Mouse (Mus musculus) midbrain, embryonic 14.5 days (tissue): Measurements from ENCODE around the gene Zfp637. TPM values are rescaled to one million over a fixed set of nuclear protein-coding genes. Genes with fewer than 3 reads are reported as not detected.

Source experiments
- ATAC-seq: fragments of 200-750 bp; cut with Nextera tagmentation; 2 replicates; pipeline ENCODE4 v1.8.0; 2017; ENCODE audit warnings: moderate number of reproducible peaks, moderate library complexity; ENCODE audit not compliant: low FRiP score, low TSS enrichment
- DNase-seq: peaks from one replicate; pipeline ENCODE4 v3.0.0-alpha.2; 2015
- H3K27ac ChIP-seq: fragments of 300-500 bp; sonication (generic); replicated peaks from 2 replicates; pipeline ENCODE4 v1.5.1; 2014; ENCODE audit warnings: mild to moderate bottlenecking, low read depth, low read length, moderate library complexity
- H3K27me3 ChIP-seq: fragments of 300-500 bp; sonication (generic); 2 replicates; pipeline ENCODE4 v1.6.1; 2014; ENCODE audit warnings: low read length, control low read depth, mixed read lengths; ENCODE audit not compliant: control insufficient read depth, insufficient read depth
- H3K36me3 ChIP-seq: fragments of 300-500 bp; sonication (generic); 2 replicates; pipeline ENCODE4 v1.6.1; 2014; ENCODE audit warnings: low read length, control low read depth; ENCODE audit not compliant: control insufficient read depth, insufficient read depth
- H3K4me1 ChIP-seq: fragments of 300-500 bp; sonication (generic); 2 replicates; pipeline ENCODE4 v1.6.1; 2014; ENCODE audit warnings: mild to moderate bottlenecking, antibody characterized with exemption, low read length, control low read depth; ENCODE audit not compliant: control insufficient read depth, insufficient read depth
- H3K4me2 ChIP-seq: fragments of 300-500 bp; sonication (generic); 2 replicates; pipeline ENCODE4 v1.6.1; 2014; ENCODE audit warnings: mild to moderate bottlenecking, low read length, moderate library complexity
- H3K4me3 ChIP-seq: fragments of 300-500 bp; sonication (generic); replicated peaks from 2 replicates; pipeline ENCODE4 v1.5.1; 2014; ENCODE audit warnings: low read depth, low read length
- H3K9ac ChIP-seq: fragments of 300-500 bp; sonication (generic); replicated peaks from 2 replicates; pipeline ENCODE4 v1.6.1; 2014; ENCODE audit warnings: mild to moderate bottlenecking, low read length, moderate library complexity
- H3K9me3 ChIP-seq: fragments of 300-500 bp; sonication (generic); 2 replicates; pipeline ENCODE4 v1.6.1; 2016; ENCODE audit warnings: low read length, control low read depth, mixed read lengths; ENCODE audit not compliant: control insufficient read depth
- WGBS: fragments of 180-500 bp; shearing (Covaris S2); extraction: QIAGEN DNeasy Blood & Tissue Kit; methylation state at CpG from one replicate; pipeline ENCODE4 v1.1.7; 2014; 5-methylcytosine and 5-hydroxymethylcytosine counted together
- polyA plus RNA-seq: library from polyadenylated mRNA; unstranded; fragments of >200 nt; fragmentation: Nextera tagmentation; extraction: Ambion mirVana; gene quantifications from 2 replicates; pipeline ENCODE4 v1.2.1, GENCODE M21; 2014

Gene Zfp637
- 152 and 165 TPM in 2 replicates for polyA plus RNA-seq

GRCm38 (mm10) chr6:117840686-117841510 lies at the start of gene Zfp637:
Gene Zfp637, plus strand, starts transcription at chr6:117841180.
- H3K27me3 ChIP-seq, result no peaks in the 10 kb centered on the region
- WGBS, result under 1% methylated on average over 66 of the region's 66 CpGs
- H3K4me1 ChIP-seq, result peaks cover 8% of the 10 kb centered on the region; the same call in 1 of the 2 replicates
- H3K4me3 ChIP-seq, result peak within 1 kb of the TSS; percentile 94
- H3K9ac ChIP-seq, result peak within 1 kb of the TSS; percentile 99
- H3K4me2 ChIP-seq, result peak within 1 kb of the TSS; percentile 74
- DNase-seq (peak; percentile 99), ATAC-seq (peak; percentile 94)
- peaks cover 29% of the 10 kb centered on the region for H3K36me3 ChIP-seq
- H3K9me3 ChIP-seq, result no peaks in the 10 kb centered on the region
- H3K27ac ChIP-seq, result peak within 1 kb of the TSS; percentile 96

GRCm38 (mm10) chr6:117795251-117795650 lies 45.7 kb upstream of the Zfp637 start:
- ATAC-seq, result no peak
- no peak overlapping the region for H3K4me2 ChIP-seq
- H3K4me3 ChIP-seq, result no peak overlapping the region
- H3K36me3 ChIP-seq, result no peaks in the 10 kb centered on the region
- no peaks in the 10 kb centered on the region for H3K27me3 ChIP-seq
- WGBS, result 83% methylated on average over 3 of the region's 3 CpGs
- H3K9me3 ChIP-seq, result no peaks in the 10 kb centered on the region
- no peaks in the 10 kb centered on the region for H3K4me1 ChIP-seq
- H3K9ac ChIP-seq, result no peak overlapping the region
- H3K27ac ChIP-seq, result no peak overlapping the region
- DNase-seq, result no peak

- Histone ChIP-seq H3K36me3 (no peaks in the 10 kb centered on the region), H3K4me1 (no peaks in the 10 kb centered on the region), H3K9ac (no peak overlapping the region), H3K4me2 (no peak overlapping the region), H3K27me3 (no peaks in the 10 kb centered on the region), H3K27ac (no peak overlapping the region), H3K9me3 (no peaks in the 10 kb centered on the region), H3K4me3 (no peak overlapping the region)
- DNase-seq (no peak), ATAC-seq (no peak)
- WGBS, result 72% methylated on average over 7 of the region's 7 CpGs
Observed at GRCm38 (mm10) chr6:117800824-117801223, 40.2 kb upstream of the Zfp637 start.

- Histone ChIP-seq H3K9ac (no peak overlapping the region), H3K36me3 (no peaks in the 10 kb centered on the region), H3K4me2 (no peak overlapping the region), H3K27me3 (no peaks in the 10 kb centered on the region), H3K27ac (no peak overlapping the region), H3K4me1 (no peaks in the 10 kb centered on the region), H3K9me3 (no peaks in the 10 kb centered on the region), H3K4me3 (no peak overlapping the region)
- ATAC-seq (no peak), DNase-seq (no peak)
- WGBS, result 79% methylated on average over 6 of the region's 6 CpGs
Observed at GRCm38 (mm10) chr6:117801801-117802200, 39.2 kb upstream of the Zfp637 start.

- no peaks in the 10 kb centered on the region for H3K9me3 ChIP-seq
- no peaks in the 10 kb centered on the region for H3K4me1 ChIP-seq
- no peak overlapping the region for H3K4me3 ChIP-seq
- H3K36me3 ChIP-seq, result no peaks in the 10 kb centered on the region
- 96% methylated on average over 1 of the region's 1 CpGs for WGBS
- DNase-seq (no peak), ATAC-seq (no peak)
- no peak overlapping the region for H3K4me2 ChIP-seq
- no peaks in the 10 kb centered on the region for H3K27me3 ChIP-seq
- no peak overlapping the region for H3K27ac ChIP-seq
- H3K9ac ChIP-seq, result no peak overlapping the region
Observed at GRCm38 (mm10) chr6:117807756-117808155, 33.2 kb upstream of the Zfp637 start.

- H3K4me1 ChIP-seq, result no peaks in the 10 kb centered on the region
- H3K36me3 ChIP-seq, result no peaks in the 10 kb centered on the region
- H3K27ac ChIP-seq, result no peak overlapping the region
- H3K9me3 ChIP-seq, result no peaks in the 10 kb centered on the region
- no peak for DNase-seq
- no peak overlapping the region for H3K4me2 ChIP-seq
- ATAC-seq, result no peak
- no peaks in the 10 kb centered on the region for H3K27me3 ChIP-seq
- H3K9ac ChIP-seq, result no peak overlapping the region
- WGBS, result 91% methylated on average over 6 of the region's 6 CpGs
- H3K4me3 ChIP-seq, result no peak overlapping the region
Observed at GRCm38 (mm10) chr6:117809816-117810215, 31.2 kb upstream of the Zfp637 start.

- DNase-seq (no peak), ATAC-seq (no peak)
- H3K27me3 ChIP-seq, result no peaks in the 10 kb centered on the region
- no peak overlapping the region for H3K4me2 ChIP-seq
- H3K27ac ChIP-seq, result no peak overlapping the region
- no peak overlapping the region for H3K4me3 ChIP-seq
- no peak overlapping the region for H3K9ac ChIP-seq
- no peaks in the 10 kb centered on the region for H3K4me1 ChIP-seq
- WGBS, result 81% methylated on average over 4 of the region's 4 CpGs
- H3K36me3 ChIP-seq, result no peaks in the 10 kb centered on the region
- H3K9me3 ChIP-seq, result no peaks in the 10 kb centered on the region
Observed at GRCm38 (mm10) chr6:117810717-117811116, 30.3 kb upstream of the Zfp637 start.

GRCm38 (mm10) chr6:117811256-117811655 lies 29.7 kb upstream of the Zfp637 start:
- 85% methylated on average over 5 of the region's 5 CpGs for WGBS
- Histone ChIP-seq H3K9ac (no peak overlapping the region), H3K4me2 (no peak overlapping the region), H3K27me3 (no peaks in the 10 kb centered on the region), H3K36me3 (no peaks in the 10 kb centered on the region), H3K9me3 (no peaks in the 10 kb centered on the region), H3K4me3 (no peak overlapping the region), H3K27ac (no peak overlapping the region), H3K4me1 (no peaks in the 10 kb centered on the region)
- ATAC-seq (no peak), DNase-seq (no peak)

GRCm38 (mm10) chr6:117814681-117815080 lies 26.3 kb upstream of the Zfp637 start:
- Histone ChIP-seq H3K4me2 (no peak overlapping the region), H3K9me3 (no peaks in the 10 kb centered on the region), H3K36me3 (no peaks in the 10 kb centered on the region), H3K4me1 (no peaks in the 10 kb centered on the region), H3K9ac (no peak overlapping the region), H3K4me3 (no peak overlapping the region), H3K27me3 (peaks cover 10% of the 10 kb centered on the region; the same call in 1 of the 2 replicates), H3K27ac (no peak overlapping the region)
- ATAC-seq (no peak), DNase-seq (no peak)
